Mouse (Mus musculus): ENCODE measurements at regions not wholly inside any gene's neighbourhood (a gene's known extent, or its start where the extent isn't known, plus 50 kb on each side); places are given as distances from the start of the nearest gene placed in this dataset.

DNA sequence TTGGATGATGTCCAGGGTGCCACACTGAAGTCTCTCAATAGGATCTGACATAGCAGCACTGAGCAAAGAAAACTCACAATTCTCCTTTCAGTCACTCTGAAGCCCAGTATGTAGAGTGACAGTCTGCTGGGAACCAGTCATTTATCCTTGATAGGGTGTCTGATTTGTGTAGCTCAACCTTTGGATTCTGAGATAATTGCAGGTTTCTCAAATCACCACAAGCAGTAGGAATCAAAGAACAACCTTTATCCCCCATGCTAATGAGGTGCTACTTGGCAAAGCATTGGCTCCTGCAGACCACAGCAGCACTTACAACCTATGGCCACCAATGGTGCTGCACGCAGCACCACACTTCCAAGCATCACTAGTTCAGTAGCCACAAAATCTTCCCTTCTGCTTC is 112.5 kb upstream of the Tent5a start:
- no peak overlapping the region for H3K4me2 ChIP-seq (replicated peaks)
- no peaks in the 10 kb centered on the region for H3K9me3 ChIP-seq
- WGBS = 28% methylated on average over 1 of the region's 1 CpGs
- no peak overlapping the region for H3K9ac ChIP-seq
- ATAC-seq (ENCODE audit: low FRiP score, low read depth) = peak; percentile 66; the same call in 1 of the 2 replicates
- no peaks in the 10 kb centered on the region for H3K27me3 ChIP-seq
- no peak overlapping the region for H3K4me3 ChIP-seq
- H3K4me1 ChIP-seq = 0 out of 2 replicates have a peak, but pooled peaks cover 5% of the 10 kb centered on the region
- H3K27ac ChIP-seq = no peak overlapping the region
- H3K36me3 ChIP-seq = no peaks in the 10 kb centered on the region

DNA sequence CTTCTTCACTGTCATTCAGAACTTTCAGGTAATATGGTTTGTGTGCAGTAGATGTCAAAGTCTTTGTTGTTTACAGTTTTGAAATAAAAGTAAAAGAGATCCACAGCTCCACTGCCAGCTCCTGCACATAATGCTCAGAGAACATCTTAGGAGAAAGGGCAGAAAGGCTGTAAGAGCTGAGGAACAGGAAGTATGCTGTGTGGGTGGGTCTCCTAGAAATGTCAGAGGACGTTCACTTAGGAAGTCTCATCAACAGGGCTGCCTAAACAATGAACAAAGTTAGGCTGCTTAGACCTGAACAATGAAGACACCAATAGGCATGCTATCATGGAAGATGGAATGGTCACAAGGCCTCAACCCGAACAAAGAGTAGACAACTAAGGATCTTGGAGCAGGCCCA is 105.1 kb upstream of the Tent5a start:
- H3K4me2 ChIP-seq (replicated peaks) = no peak overlapping the region
- no peak overlapping the region for H3K4me3 ChIP-seq
- 76% methylated on average over 2 of the region's 2 CpGs for WGBS
- no peaks in the 10 kb centered on the region for H3K27me3 ChIP-seq
- ATAC-seq (ENCODE audit: low FRiP score, low read depth) = no peak
- no peak overlapping the region for H3K27ac ChIP-seq
- no peaks in the 10 kb centered on the region for H3K4me1 ChIP-seq
- H3K9me3 ChIP-seq = no peaks in the 10 kb centered on the region
- no peaks in the 10 kb centered on the region for H3K36me3 ChIP-seq
- H3K9ac ChIP-seq = no peak overlapping the region

DNA sequence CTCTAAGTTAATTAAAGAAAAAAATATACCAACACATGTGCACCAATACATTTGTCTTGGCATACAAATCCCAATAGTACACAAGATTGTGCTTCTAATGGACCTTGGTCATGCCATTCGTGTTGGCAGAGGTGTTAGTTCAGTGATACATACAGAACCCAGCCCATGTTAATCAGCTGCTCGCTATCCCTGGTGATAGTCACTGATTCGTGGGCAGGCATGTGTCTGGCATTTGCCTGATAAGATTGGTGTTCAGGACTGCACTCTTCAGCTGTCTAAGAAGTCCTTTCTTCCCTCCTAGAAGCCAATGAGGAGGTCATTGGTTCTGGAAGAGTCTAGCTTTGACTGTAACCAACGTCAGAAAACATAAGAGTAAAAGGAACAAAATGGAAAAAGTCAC is 99.7 kb upstream of the Tent5a start:
- Histone ChIP-seq H3K4me1 (no peaks in the 10 kb centered on the region), H3K9me3 (no peaks in the 10 kb centered on the region), H3K27ac (no peak overlapping the region), H3K4me2 (replicated peaks) (no peak overlapping the region), H3K9ac (no peak overlapping the region), H3K36me3 (no peaks in the 10 kb centered on the region), H3K4me3 (no peak overlapping the region), H3K27me3 (no peaks in the 10 kb centered on the region)
- 87% methylated on average over 4 of the region's 4 CpGs for WGBS
- no peak for ATAC-seq (ENCODE audit: low FRiP score, low read depth)

DNA sequence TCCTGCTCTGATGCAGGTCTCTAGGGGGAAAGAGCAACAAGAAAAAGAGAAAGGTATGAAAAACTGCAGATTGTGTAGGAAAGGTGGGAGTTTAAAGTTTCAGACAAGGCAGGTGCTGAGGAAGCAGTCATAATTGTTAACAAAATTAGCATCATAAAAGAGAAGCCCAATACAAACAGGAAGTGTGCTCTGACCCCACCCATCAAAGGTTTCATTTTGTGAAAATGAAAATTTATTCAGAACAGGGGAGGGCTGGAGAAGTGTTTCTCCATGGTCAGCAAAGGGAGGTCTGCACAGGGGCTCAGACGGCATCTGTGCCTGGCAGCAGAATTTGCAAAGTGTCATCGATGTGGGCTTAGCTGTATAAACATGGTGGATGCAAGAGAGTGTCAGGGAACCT is 96.8 kb upstream of the Tent5a start:
- H3K4me1 ChIP-seq = no peaks in the 10 kb centered on the region
- no peak overlapping the region for H3K4me2 ChIP-seq (replicated peaks)
- H3K27ac ChIP-seq = no peak overlapping the region
- 86% methylated on average over 2 of the region's 2 CpGs for WGBS
- no peaks in the 10 kb centered on the region for H3K9me3 ChIP-seq
- no peak overlapping the region for H3K4me3 ChIP-seq
- H3K9ac ChIP-seq = no peak overlapping the region
- no peaks in the 10 kb centered on the region for H3K27me3 ChIP-seq
- ATAC-seq (ENCODE audit: low FRiP score, low read depth) = no peak
- no peaks in the 10 kb centered on the region for H3K36me3 ChIP-seq

- no peak overlapping the region for H3K9ac ChIP-seq
- H3K4me1 ChIP-seq = peaks cover 11% of the 10 kb centered on the region
- no peak for ATAC-seq (ENCODE audit: low FRiP score, low read depth)
- no peak overlapping the region for H3K27ac ChIP-seq
- no peak overlapping the region for H3K4me2 ChIP-seq (replicated peaks)
- H3K9me3 ChIP-seq = no peaks in the 10 kb centered on the region
- 86% methylated on average over 1 of the region's 1 CpGs for WGBS
- no peaks in the 10 kb centered on the region for H3K36me3 ChIP-seq
- peaks cover 15% of the 10 kb centered on the region for H3K27me3 ChIP-seq
- H3K4me3 ChIP-seq = no peak overlapping the region
Measured at GRCm38 (mm10) chr9:85414391-85414790, 87.2 kb upstream of the Tent5a start.

DNA sequence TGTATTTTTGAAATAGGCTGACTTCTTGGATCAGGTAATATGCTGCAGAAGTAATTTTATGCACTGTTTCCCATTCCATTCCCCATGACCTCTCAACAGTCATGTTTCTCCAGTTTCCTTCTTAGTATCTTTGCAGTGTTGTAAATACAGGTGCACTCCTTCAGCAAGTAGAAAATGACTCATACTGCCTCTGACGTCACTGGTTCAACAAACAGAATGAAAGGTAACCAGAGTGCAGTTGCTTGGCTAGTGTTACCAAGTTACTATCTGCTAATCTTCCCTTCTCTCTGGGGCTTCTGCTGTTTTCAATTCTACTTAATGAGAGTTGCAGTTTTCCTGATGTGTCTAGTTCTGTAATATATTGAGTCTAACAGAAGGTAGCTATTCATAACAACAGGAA is 86.7 kb upstream of the Tent5a start:
- no peaks in the 10 kb centered on the region for H3K9me3 ChIP-seq
- no peaks in the 10 kb centered on the region for H3K36me3 ChIP-seq
- peaks cover 11% of the 10 kb centered on the region for H3K4me1 ChIP-seq
- no peak for ATAC-seq (ENCODE audit: low FRiP score, low read depth)
- H3K27ac ChIP-seq = no peak overlapping the region
- peaks cover 15% of the 10 kb centered on the region for H3K27me3 ChIP-seq
- WGBS = 33% methylated on average over 1 of the region's 1 CpGs
- H3K4me2 ChIP-seq (replicated peaks) = no peak overlapping the region
- no peak overlapping the region for H3K4me3 ChIP-seq
- no peak overlapping the region for H3K9ac ChIP-seq

- Histone ChIP-seq H3K36me3 (no peaks in the 10 kb centered on the region), H3K27me3 (peaks cover 25% of the 10 kb centered on the region), H3K4me2 (replicated peaks) (no peak overlapping the region; the same call in 1 of the 2 replicates), H3K4me1 (peaks cover 25% of the 10 kb centered on the region), H3K9me3 (no peaks in the 10 kb centered on the region), H3K9ac (no peak overlapping the region), H3K4me3 (no peak overlapping the region), H3K27ac (no peak overlapping the region)
- peak; percentile 38; the same call in 1 of the 2 replicates for ATAC-seq (ENCODE audit: low FRiP score, low read depth)
- 42% methylated on average over 11 of the region's 11 CpGs for WGBS
Measured at GRCm38 (mm10) chr9:85410643-85411296, 83.6 kb upstream of the Tent5a start.

- peaks cover 25% of the 10 kb centered on the region for H3K27me3 ChIP-seq
- no peak for ATAC-seq (ENCODE audit: low FRiP score, low read depth)
- H3K36me3 ChIP-seq = no peaks in the 10 kb centered on the region
- H3K4me2 ChIP-seq (replicated peaks) = no peak overlapping the region
- H3K9me3 ChIP-seq = no peaks in the 10 kb centered on the region
- peaks cover 25% of the 10 kb centered on the region for H3K4me1 ChIP-seq
- H3K27ac ChIP-seq = no peak overlapping the region
- WGBS = 70% methylated on average over 4 of the region's 4 CpGs
- no peak overlapping the region for H3K4me3 ChIP-seq
- H3K9ac ChIP-seq = no peak overlapping the region
Measured at GRCm38 (mm10) chr9:85409974-85410506, 82.9 kb upstream of the Tent5a start.

DNA sequence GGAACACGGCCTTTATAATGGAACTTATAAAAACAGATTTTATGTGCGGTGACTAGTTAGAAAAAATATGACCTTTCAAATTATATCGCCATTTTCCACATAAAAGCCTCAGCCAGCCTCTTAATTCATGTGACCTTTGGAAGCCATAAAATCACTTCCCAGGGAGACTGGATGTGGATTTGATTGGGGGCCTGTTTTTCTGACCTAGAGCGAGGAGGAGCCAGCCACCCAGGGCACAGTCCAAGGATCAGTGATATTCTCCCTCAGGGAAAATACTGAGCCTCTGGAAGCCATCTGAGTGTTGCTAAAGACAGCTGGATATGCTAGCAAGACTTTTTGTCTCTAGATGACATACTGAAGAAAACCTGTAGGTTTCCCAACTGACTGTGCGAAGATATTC is 81.3 kb upstream of the Tent5a start:
- no peak overlapping the region for H3K4me3 ChIP-seq
- no peaks in the 10 kb centered on the region for H3K9me3 ChIP-seq
- peaks cover 25% of the 10 kb centered on the region for H3K4me1 ChIP-seq
- no peak overlapping the region for H3K27ac ChIP-seq
- no peak overlapping the region for H3K9ac ChIP-seq
- peak; percentile 68; the same call in 1 of the 2 replicates for ATAC-seq (ENCODE audit: low FRiP score, low read depth)
- no peak overlapping the region for H3K4me2 ChIP-seq (replicated peaks)
- WGBS = 18% methylated on average over 5 of the region's 5 CpGs
- H3K36me3 ChIP-seq = no peaks in the 10 kb centered on the region
- H3K27me3 ChIP-seq = peaks cover 25% of the 10 kb centered on the region

DNA sequence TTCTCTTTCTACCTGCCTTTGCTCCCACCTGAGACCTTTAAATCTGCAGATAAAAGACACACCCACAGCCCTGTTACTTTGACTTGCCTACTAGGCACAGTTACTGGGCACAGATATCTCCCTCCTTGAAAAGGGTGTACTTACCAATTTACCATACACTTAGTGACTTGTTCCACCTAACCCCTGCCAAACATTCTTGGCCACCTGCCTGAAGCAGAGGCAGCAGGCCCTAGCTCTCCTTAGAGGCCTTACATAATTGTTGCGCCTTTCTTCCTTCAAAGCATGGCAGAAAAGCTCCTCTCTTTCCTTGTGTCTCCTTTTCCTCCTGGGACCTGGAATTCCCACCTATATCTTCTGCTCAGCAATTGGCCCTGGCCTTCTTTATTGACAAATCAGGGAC is 80.4 kb upstream of the Tent5a start:
- no peak overlapping the region for H3K9ac ChIP-seq
- H3K27ac ChIP-seq = no peak overlapping the region
- H3K4me2 ChIP-seq (replicated peaks) = no peak overlapping the region
- no peaks in the 10 kb centered on the region for H3K9me3 ChIP-seq
- no peak for ATAC-seq (ENCODE audit: low FRiP score, low read depth)
- no peak overlapping the region for H3K4me3 ChIP-seq
- 80% methylated on average over 1 of the region's 1 CpGs for WGBS
- no peaks in the 10 kb centered on the region for H3K36me3 ChIP-seq
- peaks cover 20% of the 10 kb centered on the region for H3K27me3 ChIP-seq
- peaks cover 25% of the 10 kb centered on the region for H3K4me1 ChIP-seq

DNA sequence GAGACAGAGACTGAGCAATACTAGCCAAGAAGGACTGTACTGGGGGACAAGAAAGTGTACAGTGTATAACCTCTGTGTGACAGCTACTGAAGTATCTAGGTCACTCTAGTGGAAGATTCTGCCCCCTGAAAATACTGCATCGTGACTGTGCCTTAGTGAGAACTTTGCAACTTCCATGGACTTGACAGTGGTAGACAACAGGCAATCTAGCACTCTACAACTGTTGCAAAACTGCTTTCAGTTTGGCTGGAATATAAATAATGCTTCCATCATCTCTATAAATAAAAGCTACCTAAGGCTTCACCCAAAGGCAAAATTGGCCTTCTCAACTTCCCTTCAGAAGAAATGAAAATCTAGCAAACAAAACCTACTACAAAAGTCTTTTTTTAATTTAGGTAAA is 74.6 kb upstream of the Tent5a start:
- WGBS = 87% methylated on average over 1 of the region's 1 CpGs
- H3K4me2 ChIP-seq (replicated peaks) = no peak overlapping the region
- no peak for ATAC-seq (ENCODE audit: low FRiP score, low read depth)
- no peaks in the 10 kb centered on the region for H3K36me3 ChIP-seq
- H3K4me1 ChIP-seq = peaks cover 10% of the 10 kb centered on the region
- no peak overlapping the region for H3K9ac ChIP-seq
- H3K27ac ChIP-seq = no peak overlapping the region
- H3K27me3 ChIP-seq = 0 out of 2 replicates have a peak, but pooled peaks cover 4% of the 10 kb centered on the region
- H3K9me3 ChIP-seq = no peaks in the 10 kb centered on the region
- H3K4me3 ChIP-seq = no peak overlapping the region

DNA sequence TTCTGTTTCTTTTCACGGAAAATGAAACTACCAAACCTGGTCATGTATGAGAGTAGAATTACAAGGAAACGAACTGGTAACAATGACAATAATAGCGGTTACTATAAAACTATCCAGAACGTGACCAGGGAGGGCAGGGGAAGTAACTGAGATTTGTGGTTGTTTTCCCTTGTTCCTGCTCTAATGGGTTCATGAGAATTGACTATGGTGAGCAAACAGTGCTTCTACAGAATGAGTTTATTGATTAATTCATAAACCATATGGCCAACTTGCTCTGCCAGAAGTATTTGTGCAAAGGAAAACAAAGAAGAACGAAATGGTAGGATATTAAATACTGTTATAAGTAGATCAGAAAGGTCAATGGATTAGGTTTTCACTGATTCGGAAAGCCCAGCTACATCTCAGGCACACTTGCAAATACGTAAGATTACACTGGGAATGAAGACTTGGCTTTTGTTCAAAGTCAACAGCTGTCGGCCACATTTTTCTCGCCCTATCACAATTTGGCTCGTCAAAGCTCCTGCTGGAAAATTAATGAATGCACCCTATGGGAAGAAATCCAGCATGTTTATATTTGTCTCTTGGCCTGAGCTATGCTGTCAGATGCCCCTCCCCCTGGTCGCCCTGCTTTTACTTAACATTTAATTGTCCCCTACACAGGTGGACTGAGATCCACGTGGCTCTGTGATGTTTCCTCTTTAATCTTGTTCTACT is 73.6 kb upstream of the Tent5a start:
- H3K36me3 ChIP-seq = no peaks in the 10 kb centered on the region
- no peak overlapping the region for H3K27ac ChIP-seq
- H3K4me2 ChIP-seq (replicated peaks) = 0 out of 2 replicates have a peak overlapping the region, but pooled peaks have one; percentile 9
- H3K4me1 ChIP-seq = peaks cover 10% of the 10 kb centered on the region
- H3K9ac ChIP-seq = no peak overlapping the region
- 31% methylated on average over 12 of the region's 12 CpGs for WGBS
- no peaks in the 10 kb centered on the region for H3K9me3 ChIP-seq
- H3K4me3 ChIP-seq = no peak overlapping the region
- ATAC-seq (ENCODE audit: low FRiP score, low read depth) = no peak
- no peaks in the 10 kb centered on the region for H3K27me3 ChIP-seq

Data from limb, embryonic 13.5 days (tissue).